Mouse (Mus musculus) ovary, postnatal 14 days (tissue): Measurements from ENCODE around the gene Wdr37.
"Not testable (repeated sequence)": the region's sequence is repeated elsewhere in the genome, so short reads cannot be mapped to it uniquely, and the experiment has no call there.

Source experiments
- DNase-seq: peaks from one replicate; pipeline ENCODE4 v3.0.0; 2022; ENCODE audit warnings: low spot score

The Wdr37 gene

DNA sequence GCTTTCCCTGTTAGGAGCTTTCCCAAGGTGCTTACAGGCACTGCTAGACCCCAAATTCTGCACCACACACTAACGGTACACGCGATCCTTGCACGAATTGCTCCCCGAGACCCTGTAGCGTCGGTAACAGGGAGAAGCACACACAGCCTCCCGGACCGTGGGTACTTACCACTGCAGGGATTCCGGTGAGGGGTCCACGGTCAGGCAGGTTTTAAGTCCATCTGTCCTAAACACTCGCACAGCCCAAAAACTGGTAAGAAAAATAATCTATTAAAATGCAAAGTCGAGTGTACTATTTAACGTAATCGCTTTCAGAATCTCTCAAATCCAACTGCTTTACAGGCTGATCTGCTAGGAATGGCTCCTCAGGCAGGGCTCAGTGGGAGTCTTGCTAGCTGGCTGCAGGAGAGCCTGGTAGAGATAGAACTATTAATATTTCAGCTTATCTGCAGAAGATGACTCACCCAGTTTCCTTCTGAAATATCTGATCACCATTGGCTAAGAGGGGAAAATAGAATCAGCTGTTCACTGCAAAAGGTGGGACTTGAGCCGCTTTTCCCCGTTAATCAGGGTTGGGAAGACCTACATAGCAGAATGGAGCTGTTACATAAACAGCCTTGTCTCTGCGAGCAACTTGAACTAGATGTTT lies at the start of gene Wdr37:
Wdr37 (minus strand) TSS at position 596 of the 649 bp plus-strand sequence.
- peak; percentile 13 for DNase-seq

DNA sequence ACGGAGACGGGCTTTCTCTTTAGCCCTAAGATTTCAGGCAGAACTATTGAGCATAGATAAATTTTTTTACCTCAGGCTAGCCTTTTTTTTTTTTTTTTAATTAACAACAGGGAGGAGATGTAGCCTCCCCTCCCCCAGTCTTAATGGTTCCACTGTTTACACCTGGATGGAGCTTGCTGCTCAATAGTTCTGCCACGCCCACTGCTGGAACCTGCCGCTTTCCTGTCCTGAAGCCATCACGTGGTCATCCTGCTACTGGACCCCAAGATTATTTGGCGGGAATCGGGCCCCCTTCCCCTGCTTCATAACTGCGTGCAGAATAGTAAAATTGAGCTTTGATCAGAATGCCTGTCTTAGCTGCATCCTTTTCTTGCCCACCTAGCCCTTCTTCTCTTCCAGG lies 42.2 kb upstream of the Wdr37 start:
- DNase-seq, result not testable (repeated sequence)

DNA sequence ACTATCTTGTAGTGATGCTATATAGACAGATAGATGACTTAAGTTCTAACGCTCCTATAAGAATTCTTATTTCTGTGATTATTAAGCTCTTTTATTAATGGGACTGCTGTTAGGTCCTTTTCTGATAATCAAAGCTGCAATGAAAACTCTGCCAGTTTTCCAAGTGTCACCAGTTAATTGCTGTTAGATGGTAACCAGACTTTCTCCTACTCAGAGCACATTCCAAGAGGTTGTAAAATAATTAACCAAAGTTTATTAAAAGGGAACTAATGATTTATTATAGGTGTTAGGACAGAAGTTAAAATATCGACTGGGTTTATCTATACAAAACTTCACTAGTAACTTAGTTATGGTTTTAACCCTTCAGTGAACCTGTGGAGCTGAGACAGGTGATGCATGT lies 34.3 kb upstream of the Wdr37 start:
- not testable (repeated sequence) for DNase-seq

DNA sequence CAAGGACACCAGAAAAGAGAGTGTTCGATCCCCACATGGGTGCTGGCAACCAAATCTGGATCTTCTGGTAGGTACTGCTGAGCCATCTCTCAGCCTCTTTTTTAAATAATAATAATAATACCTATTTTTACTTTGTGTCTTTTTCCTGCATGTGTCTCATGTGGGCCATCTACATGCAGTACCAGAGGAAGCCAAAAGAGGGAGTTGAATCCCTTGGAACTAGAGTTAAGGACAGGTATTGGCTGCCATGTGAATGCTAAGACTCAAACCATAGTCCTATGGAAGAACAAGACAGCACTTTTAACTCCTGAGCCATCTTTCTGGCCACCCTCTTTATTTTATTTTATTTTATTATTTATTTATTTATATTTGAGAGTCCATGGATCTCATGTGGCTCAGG lies 16.9 kb upstream of the Wdr37 start:
- no peak for DNase-seq

DNA sequence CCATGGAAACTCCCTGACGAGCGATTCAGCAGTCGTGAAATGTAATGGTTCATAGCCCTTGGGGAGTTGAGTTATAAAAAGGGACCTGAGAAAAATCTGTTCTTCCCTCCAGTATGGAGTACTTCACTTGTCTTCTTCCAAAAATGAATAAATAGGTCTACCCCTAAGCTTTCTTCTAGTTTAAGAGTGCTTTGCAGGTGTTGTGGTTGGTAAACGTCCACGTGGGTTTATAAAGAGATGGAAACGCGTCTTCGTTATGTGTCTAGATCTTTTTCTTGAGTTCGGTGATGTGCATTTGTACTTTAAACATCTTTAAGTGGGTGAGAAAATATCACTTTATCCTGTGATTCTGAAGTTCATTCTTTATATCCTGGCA lies 14.5 kb upstream of the Wdr37 start:
- no peak for DNase-seq

DNA sequence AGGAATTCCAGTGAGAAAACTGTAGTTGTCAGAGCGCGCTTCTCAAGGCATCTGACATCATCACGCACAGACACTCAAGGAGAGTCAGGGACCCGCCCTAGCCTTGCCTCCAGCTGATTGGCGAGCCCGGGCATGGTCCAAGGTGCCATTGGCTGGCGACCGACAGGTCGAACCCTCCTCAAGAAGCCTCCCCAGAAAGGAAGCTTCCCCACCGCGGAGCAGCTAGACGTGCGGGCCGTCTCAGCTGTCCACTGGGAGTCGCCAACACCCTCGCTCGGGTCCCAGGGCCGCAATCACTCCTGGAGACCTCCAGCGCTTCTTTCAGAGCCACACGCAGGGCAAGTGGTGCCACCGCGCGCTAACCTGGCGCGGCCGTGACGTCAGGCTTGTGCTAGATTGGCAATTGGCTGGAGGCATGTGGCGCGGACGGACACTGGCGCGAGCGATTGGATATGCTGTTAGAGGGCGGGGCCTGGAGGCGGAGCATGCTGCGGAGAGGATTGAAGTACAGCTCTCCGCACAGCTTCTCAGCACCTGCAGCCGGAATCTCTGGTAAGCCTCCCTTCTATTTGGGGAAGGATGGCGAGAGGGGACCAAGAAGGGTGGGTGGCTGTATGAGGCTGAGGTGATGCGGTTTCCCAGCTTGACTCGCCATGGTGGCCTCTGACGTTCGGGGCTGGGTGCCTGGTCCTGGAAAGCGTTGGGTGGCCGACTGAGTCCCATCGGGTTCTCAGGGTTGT lies 13.9 kb upstream of the Wdr37 start, which contains the start of gene Idi1:
Idi1 (plus strand) TSS at position 57 of the 740 bp plus-strand sequence.
- peak; percentile 88 for DNase-seq

DNA sequence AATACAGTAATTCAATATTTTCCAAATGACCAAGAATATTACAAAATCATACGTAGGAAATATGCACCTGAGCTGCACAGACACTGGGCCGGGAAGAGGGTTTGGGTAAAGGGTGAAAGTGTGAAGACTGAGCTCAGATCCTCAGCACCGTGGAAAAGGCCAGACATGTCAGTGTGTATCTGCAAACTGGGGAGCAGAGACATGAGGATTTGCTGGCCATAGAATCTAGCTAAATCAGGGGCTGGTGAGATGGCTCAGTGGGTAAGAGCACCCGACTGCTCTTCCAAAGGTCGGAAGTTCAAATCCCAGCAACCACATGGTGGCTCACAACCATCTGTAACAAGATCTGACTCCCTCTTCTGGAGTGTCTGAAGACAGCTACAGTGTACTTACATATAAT lies 12.2 kb upstream of the Wdr37 start:
- not testable (repeated sequence) for DNase-seq

DNA sequence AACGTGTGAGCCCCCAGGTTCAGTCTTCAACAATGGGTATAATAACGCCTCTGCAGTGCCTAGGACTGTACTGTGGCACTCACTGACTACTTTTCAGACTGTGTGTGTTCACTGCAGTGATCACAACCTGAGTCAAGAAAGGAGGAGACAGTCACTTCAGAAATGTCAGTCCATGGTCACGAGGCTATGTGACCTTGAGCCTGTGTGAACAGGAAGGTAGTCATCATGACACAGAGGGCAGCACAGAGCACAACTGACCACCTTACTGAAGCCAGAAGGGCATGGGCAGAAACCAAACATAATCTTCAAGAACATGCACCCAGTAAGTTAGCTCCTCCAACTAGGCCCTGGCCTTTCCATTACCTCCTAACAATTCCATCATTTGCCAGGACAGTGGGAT lies 9.9 kb upstream of the Wdr37 start:
- DNase-seq, result no peak

DNA sequence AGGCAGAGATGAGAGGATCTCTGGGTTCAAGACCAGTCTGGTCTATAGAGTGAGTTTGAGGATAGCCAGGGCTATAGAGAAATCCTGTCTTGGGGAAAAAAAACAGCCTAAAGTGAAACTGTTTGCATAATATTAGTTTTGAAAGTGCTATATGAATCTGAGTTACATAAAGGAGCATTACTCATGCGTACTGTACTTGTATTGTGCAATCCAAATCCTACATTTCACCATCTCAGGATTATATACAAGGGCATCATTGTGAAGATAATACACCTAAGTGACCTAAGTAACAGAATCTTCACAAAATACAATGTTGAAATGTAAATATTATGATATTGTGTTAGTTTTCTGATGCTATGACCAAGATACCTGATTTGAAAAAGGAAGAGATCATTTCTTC lies 2.1 kb upstream of the Wdr37 start:
- no peak for DNase-seq

DNA sequence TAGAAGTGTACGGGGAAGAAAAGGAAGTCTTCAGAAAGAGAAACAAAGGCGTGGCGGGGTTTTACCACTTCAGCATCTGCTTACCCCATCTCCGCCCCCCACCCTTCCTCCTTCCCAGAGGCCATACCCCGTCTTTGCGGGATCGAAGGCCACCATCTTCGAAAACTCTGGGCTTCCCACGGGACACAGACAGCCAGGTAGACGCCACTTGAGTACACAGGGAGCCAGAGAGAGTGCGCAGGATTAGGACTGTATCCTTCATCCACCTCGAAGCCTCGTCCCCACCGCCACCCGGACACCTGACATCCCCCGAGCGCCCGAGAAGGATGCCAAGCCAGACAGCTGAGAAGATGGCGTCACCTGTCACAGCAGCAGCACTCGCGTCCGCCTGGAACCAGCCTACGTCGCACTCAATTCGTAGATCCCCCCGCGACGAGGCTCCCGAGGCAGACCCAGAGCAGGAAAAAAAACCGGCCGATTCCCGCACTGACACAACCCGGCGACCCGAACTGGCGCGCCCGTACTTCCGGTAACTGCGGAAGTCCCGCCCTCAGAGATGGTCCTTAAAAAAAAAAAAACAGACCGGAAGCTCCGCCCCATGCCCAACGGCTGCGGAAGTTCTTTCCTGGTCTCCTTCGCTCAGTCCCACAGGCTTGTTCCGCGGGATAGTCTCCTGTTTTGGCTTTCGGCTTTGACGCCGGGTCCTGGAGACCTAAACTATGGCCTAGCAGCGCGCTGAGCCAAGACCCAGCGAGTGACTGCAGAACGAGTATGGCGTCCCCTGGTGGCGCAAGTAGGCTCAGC lies 997 bp downstream of the Wdr37 start:
- DNase-seq, result peak; percentile 83

DNA sequence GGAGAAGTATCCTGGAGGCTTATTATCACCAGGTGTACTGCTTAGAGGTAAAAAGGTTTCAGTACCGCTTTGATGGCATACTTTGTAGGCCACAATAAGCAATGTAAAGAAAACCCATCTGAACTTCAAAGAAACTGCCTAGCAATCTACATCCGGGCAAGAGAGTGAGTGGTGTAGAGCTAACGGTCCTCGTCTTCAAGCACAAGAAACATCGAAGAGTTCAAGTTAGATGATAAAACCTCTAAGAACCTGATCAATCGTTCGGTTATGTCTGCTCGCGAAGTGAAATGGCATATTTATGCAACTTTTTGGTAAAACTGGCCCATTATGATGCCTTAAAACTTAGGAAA lies 1.6 kb downstream of the Wdr37 start:
- no peak for DNase-seq

DNA sequence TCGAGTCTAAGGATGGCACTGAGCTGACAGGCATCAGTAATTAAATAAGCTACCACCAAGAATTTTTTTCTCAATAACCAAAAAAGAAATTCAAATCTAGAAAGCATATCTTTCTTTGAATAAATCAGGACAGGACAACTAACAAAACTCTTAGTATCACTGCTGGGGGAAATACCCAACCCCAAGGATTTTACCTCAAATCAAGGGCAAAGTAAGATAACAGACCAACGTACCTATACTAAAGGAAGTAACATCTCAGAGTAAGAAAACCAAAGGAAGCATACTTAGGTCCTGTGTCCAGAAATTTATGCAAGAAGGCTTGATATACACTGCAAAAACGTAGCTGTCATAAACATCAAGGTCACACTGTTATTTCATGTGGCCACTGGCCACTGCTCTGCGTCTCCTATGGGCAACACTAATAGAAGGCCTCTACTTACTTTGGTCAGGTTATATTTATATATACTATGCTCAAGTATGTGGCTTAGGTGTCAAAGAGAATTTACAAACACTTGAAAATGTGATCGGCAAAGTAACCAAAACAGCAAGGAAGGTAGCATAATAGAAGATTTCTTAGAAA lies 2.0 kb downstream of the Wdr37 start:
- no peak for DNase-seq

DNA sequence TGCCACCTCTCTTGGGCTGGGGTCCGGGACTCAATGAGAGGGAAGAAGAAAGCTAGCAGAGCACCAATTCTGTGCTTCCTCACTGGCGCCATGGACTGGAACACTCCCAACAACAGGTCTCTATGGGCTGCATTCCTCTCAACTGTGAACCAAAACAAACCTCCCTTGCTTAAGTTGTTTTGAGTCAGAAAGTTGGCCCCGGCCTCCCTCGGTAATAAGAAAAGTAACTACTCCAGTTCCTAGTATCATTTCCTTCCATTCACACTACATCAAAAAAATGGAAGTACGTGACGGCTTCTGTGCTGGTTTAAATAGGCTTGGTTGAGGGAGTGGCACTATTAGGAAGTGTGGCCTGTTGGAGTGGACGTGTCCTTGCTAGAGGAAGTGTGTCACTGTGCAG lies 5.1 kb downstream of the Wdr37 start:
- DNase-seq, result no peak

DNA sequence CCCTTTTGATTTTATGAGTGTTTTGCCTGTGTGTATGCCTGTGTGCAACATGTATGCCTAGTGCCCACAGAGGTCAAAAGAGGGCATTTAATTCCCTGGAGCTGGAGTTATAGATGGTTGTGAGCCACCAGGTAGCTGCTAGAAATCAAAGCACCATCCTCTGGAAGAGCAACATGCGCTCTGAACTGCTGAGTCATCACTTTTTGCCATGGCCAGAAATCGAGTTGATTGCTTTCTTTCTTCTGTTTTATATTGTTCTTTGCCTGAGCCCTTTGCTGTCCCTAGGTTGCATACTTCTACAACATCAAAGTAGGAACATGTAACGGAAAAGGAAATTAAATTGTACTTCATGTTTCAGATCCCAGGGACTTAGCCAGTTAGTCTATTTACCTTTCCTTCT lies 6.7 kb downstream of the Wdr37 start:
- no peak for DNase-seq

DNA sequence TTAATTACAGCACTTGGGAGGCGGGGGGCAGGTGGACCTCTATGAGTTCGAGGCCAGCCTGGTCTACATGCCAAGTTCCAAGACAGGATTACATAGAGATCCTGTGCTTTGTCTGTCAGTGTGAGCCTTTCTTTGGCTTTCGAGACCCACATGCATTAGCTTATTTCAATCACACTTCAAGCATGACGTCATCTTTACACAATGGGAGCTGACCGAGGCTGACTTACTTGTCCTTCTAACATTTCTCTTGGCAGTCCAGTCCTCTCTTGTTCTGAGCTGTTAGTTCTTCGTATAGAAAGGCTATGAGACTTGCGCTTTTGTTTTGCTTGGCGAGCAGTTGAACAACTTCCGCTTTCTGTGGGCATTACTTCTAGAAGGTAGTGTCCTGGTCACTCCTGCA lies 10.8 kb downstream of the Wdr37 start:
- no peak for DNase-seq

DNA sequence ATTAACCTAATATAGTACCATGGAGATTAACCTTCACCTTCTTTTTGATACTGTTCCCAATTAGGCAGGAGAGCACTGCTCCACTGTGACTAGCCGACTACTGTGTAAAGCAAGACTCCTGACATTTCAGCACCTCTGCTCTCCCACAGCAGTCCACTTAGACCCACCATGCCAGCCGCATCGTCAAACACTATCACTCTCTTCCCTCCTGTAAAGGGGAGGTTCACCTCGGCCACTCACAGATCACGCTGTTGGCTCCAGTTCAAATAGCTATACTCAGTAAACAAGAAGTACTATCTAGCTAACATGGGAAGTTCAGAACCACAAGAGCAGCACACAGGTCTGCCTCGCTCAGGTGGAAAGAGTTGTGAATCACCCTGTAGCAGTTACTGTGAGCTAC lies 13.3 kb downstream of the Wdr37 start:
- DNase-seq, result no peak

DNA sequence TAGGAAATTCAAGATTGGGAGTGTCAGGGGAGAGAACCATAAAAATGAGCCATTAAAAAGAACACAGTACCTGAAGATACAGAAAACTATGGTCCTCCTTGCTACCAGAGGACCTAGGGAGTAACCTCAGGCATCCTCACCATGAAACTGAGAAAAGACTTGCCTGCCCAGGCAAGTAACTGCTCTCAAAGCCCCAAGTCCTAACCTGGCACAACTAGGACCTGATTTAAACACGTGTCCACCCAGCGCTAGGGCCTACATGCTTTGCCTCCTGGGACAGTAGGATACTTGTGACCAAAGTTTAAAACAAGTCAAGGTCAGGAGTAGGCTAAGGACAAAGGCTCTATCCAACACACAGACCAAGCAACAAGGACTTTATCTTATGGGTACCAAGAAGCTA lies 16.9 kb downstream of the Wdr37 start:
- DNase-seq, result no peak

DNA sequence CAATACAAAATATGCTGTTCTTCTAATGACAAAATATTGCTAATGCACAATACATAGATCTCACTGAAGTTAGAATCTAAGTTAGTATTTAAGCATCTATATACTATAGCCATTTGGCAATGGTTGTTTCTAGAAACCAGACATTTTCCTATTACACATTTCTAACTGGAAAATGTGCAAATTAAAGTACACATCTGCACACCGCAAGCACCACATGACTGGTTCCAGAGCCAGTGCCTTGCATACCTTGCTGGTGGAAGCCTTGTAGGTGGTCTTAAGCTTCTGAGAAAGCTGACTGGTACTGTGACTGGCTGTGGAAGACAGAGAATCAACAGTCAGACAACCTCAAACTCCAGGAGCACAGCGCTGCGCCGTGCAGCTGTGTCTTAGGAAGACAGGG lies 18.3 kb downstream of the Wdr37 start:
- no peak for DNase-seq

DNA sequence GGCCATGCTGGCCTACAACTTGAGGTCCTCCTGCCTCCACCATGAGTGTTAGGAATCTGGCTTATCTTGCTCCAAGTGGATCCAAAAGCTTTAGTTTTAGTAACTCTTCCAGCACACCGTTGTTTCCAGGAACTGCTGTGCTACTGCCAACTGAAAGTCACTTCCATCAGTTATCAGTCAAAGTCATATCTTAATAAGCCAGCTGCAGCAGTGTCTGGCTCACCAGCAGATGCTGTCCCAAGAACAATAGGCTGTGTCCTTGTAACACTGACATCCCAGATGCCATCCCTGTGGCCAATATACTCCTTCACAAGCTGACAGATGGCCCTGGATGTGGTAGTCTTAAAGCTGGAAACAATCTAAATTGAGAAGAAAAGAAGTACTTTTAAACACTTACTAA lies 22.4 kb downstream of the Wdr37 start:
- DNase-seq, result no peak

DNA sequence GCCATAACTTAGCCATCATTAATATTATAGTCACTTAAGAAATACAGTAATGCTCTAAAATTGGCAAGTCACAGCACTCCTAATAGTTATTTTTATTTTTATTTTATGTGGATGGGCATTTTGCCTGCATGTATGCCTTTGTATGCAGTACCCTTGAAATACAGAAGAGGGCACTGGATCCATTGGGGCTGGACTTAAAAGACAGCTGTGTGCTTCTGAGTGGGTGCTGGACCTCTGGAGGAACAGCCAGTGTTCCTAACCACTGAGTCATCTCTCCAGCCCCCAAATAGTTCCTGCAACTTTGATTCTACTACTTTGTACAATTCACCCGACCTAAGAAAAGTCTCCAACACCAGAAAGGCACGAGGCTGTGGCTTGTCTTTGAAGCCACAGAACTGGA lies 24.0 kb downstream of the Wdr37 start:
- no peak for DNase-seq

DNA sequence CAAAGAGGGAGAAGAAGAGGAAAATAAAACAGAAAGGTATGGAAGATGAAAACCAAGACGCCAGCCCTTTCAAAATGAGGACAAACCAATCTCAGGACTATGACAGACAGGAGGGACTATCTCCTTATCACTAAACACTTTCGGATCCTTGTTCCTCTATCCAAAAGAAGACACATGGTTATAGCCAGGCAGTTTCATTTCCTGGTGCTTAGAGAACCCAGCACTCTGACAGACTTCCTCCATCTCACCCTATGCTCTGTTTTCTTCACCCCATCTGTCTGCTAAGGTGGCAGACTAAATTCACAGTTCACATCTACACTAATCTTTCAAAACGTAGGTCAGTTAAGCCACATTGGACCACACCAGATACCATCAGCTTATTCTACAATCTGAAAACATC lies 29.4 kb downstream of the Wdr37 start:
- DNase-seq, result no peak

DNA sequence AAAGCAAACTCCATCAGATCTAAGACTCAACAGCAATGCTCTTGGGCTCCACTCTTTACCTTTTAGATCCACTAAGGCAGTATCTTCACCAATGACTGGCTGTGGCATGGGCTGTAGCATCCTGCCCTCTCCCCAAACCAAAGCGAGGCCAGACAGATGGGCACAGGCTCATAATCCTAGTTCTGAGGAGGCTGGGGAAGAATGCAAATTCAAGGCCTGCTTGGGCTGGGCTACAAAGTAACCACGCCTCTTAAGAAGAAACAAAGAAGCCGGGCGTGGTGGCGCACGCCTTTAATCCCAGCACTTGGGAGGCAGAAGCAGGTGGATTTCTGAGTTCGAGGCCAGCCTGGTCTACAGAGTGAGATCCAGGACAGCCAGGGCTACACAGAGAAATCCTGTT lies 29.9 kb downstream of the Wdr37 start:
- not testable (repeated sequence) for DNase-seq

DNA sequence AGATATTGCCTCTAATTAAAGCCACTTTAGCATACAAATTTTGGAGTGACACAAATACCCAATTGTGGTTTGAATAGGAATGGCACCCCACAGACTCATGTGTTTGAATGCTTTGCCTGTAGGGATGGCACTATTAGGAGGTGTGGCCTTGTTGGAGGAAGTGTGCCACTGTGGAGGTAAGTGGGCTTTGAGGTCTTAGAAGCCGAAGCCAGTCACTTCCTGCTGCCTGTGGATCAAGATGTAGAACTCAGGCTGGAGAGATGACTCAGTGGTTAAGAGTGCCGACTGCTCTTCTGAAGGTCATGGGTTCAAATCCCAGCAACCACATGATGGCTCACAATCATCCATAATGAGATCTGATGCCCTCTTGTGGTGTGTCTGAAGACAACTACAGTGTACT lies 30.8 kb downstream of the Wdr37 start:
- DNase-seq, result no peak
